Mouse (Mus musculus) CH12.LX (cell line): Measurements from ENCODE around the gene Caln1. TPM values are rescaled to one million over a fixed set of nuclear protein-coding genes. Genes with fewer than 3 reads are reported as not detected.

Source experiments
- DNase-seq: peaks from one replicate; pipeline ENCODE4 v3.0.0-alpha.2; 2013; ENCODE audit errors: extremely low read depth
- H3K27ac ChIP-seq: 2 replicates; pipeline ENCODE4 v1.5.1; 2012; ENCODE audit warnings: low read depth, mild to moderate bottlenecking, control low read depth, moderate library complexity; ENCODE audit not compliant: insufficient read depth
- H3K27me3 ChIP-seq: replicated peaks from 2 replicates; pipeline ENCODE3; 2012; ENCODE audit warnings: inconsistent platforms
- H3K36me3 ChIP-seq, 2 experiments: replicated peaks in 1 of 2; 2 replicates each; pipeline versions ENCODE3 to v1.6.1; 2012; ENCODE audit warnings: inconsistent platforms in 1 of 2, low read length in 1 of 2, mild to moderate bottlenecking in 1 of 2, mixed read lengths in 1 of 2, moderate library complexity in 1 of 2; ENCODE audit not compliant: control insufficient read depth in 1 of 2, insufficient read depth in 1 of 2
- H3K4me1 ChIP-seq, 2 experiments: 2 replicates each; pipeline ENCODE4 v1.6.1; 2012; ENCODE audit warnings: inconsistent platforms in 1 of 2, moderate library complexity in 1 of 2; ENCODE audit not compliant: insufficient read depth in 2 of 2, control insufficient read depth in 1 of 2
- H3K4me2 ChIP-seq: 2 replicates; pipeline ENCODE4 v1.6.1; 2012; ENCODE audit warnings: low read depth, mild to moderate bottlenecking, control low read depth; ENCODE audit not compliant: poor library complexity, insufficient read depth, severe bottlenecking
- H3K4me3 ChIP-seq, 3 experiments: fragments of 150-350 bp in 1 of 3; sonication (generic) in 1 of 3; replicated peaks in 1 of 3; 2 replicates each; pipeline versions ENCODE3 to v1.5.1; 2011 to 2012; ENCODE audit warnings: low read depth in 2 of 3, low read length in 2 of 3, mild to moderate bottlenecking in 2 of 3, moderate library complexity in 2 of 3, control low read depth in 1 of 3, improper control_type of control experiment in 1 of 3, inconsistent platforms in 1 of 3, mixed read lengths in 1 of 3; ENCODE audit not compliant: poor library complexity in 1 of 3
- H3K79me2 ChIP-seq: replicated peaks from 2 replicates; pipeline ENCODE4 v1.6.1; 2012; ENCODE audit warnings: mild to moderate bottlenecking, moderate library complexity; ENCODE audit not compliant: control insufficient read depth, poor library complexity, insufficient read depth, severe bottlenecking; ENCODE audit errors: extremely low read depth
- H3K9ac ChIP-seq: 2 replicates; pipeline ENCODE4 v1.6.1; 2012; ENCODE audit warnings: low read depth, mild to moderate bottlenecking, control low read depth, moderate library complexity; ENCODE audit not compliant: insufficient read depth
- H3K9me3 ChIP-seq: replicated peaks from 2 replicates; pipeline ENCODE3; 2012; ENCODE audit warnings: low read length, inconsistent platforms, mixed read lengths
- CTCF ChIP-seq, 2 experiments: IDR thresholded peaks in 1 of 2; conservative IDR thresholded peaks in 1 of 2; 2 replicates each; pipeline ENCODE4 v1.5.1; 2011 to 2012; ENCODE audit warnings: low read depth in 2 of 2, low read length in 2 of 2, improper control_type of control experiment in 1 of 2, inconsistent platforms in 1 of 2, mild to moderate bottlenecking in 1 of 2, moderate library complexity in 1 of 2
- E2F4 ChIP-seq: IDR thresholded peaks from 2 replicates; pipeline ENCODE4 v1.6.1; 2011; ENCODE audit warnings: low read depth, low read length, improper control_type of control experiment; ENCODE audit not compliant: insufficient replicate concordance
- ELF1 ChIP-seq: IDR thresholded peaks from 2 replicates; pipeline ENCODE4 v1.6.1; 2014; ENCODE audit warnings: low read depth, mild to moderate bottlenecking, inconsistent platforms, low read length, improper control_type of control experiment
- EP300 ChIP-seq: IDR thresholded peaks from 2 replicates; pipeline ENCODE4 v1.6.1; 2011; ENCODE audit warnings: low read length, improper control_type of control experiment
- ETS1 ChIP-seq: conservative IDR thresholded peaks from 2 replicates; pipeline ENCODE4 v1.6.1; 2012; ENCODE audit warnings: low read depth, mild to moderate bottlenecking, inconsistent platforms, low read length, improper control_type of control experiment, moderate library complexity
- GABPA ChIP-seq: IDR thresholded peaks from 2 replicates; pipeline ENCODE4 v1.6.1; 2012; ENCODE audit warnings: low read depth, low read length, improper control_type of control experiment, inconsistent platforms; ENCODE audit not compliant: insufficient replicate concordance
- HCFC1 ChIP-seq: IDR thresholded peaks from 2 replicates; pipeline ENCODE4 v1.6.1; 2012; ENCODE audit warnings: low read depth, mild to moderate bottlenecking, inconsistent platforms, low read length, improper control_type of control experiment
- JUN ChIP-seq: IDR thresholded peaks from 2 replicates; pipeline ENCODE4 v1.6.1; 2011; ENCODE audit warnings: low read depth, mild to moderate bottlenecking, low read length, improper control_type of control experiment, moderate library complexity; ENCODE audit not compliant: insufficient read depth
- KAT2A ChIP-seq: IDR thresholded peaks from 2 replicates; pipeline ENCODE4 v1.6.1; 2012; ENCODE audit warnings: low read length, improper control_type of control experiment, inconsistent platforms; ENCODE audit not compliant: insufficient replicate concordance
- MAFK ChIP-seq: IDR thresholded peaks from 2 replicates; pipeline ENCODE4 v1.6.1; 2011; ENCODE audit warnings: low read length, improper control_type of control experiment; ENCODE audit not compliant: insufficient replicate concordance
- MAX ChIP-seq: IDR thresholded peaks from 2 replicates; pipeline ENCODE4 v1.6.1; 2011; ENCODE audit warnings: low read length, improper control_type of control experiment
- MEF2A ChIP-seq: IDR thresholded peaks from 2 replicates; pipeline ENCODE4 v1.6.1; 2014; ENCODE audit warnings: low read depth, mild to moderate bottlenecking, inconsistent platforms, low read length, improper control_type of control experiment, borderline replicate concordance
- MYC ChIP-seq: IDR thresholded peaks from 2 replicates; pipeline ENCODE4 v1.6.1; 2011; ENCODE audit warnings: low read depth, mild to moderate bottlenecking, improper control_type of control experiment, low read length
- NELFE ChIP-seq: IDR thresholded peaks from 2 replicates; pipeline ENCODE4 v1.6.1; 2011; ENCODE audit warnings: low read depth, low read length, improper control_type of control experiment
- NRF1 ChIP-seq: IDR thresholded peaks from 2 replicates; pipeline ENCODE4 v1.6.1; 2014; ENCODE audit warnings: low read depth, mild to moderate bottlenecking, inconsistent platforms, low read length, improper control_type of control experiment, moderate library complexity
- PAX5 ChIP-seq: IDR thresholded peaks from 2 replicates; pipeline ENCODE4 v1.6.1; 2012; ENCODE audit warnings: low read length, inconsistent platforms, mixed read lengths
- POLR2A ChIP-seq: IDR thresholded peaks from 2 replicates; pipeline ENCODE4 v1.6.1; 2011; ENCODE audit warnings: low read depth, mild to moderate bottlenecking, improper control_type of control experiment, low read length
- RAD21 ChIP-seq: IDR thresholded peaks from 2 replicates; pipeline ENCODE4 v1.6.1; 2011; ENCODE audit warnings: low read depth, mild to moderate bottlenecking, low read length, improper control_type of control experiment, moderate library complexity
- SMC3 ChIP-seq: IDR thresholded peaks from 2 replicates; pipeline ENCODE4 v1.6.1; 2011; ENCODE audit warnings: low read depth, low read length, improper control_type of control experiment
- TBP ChIP-seq: conservative IDR thresholded peaks from 2 replicates; pipeline ENCODE4 v1.6.1; 2011; ENCODE audit warnings: low read depth, low read length, improper control_type of control experiment
- UBTF ChIP-seq: IDR thresholded peaks from 2 replicates; pipeline ENCODE4 v1.6.1; 2012; ENCODE audit warnings: low read depth, mild to moderate bottlenecking, inconsistent platforms, low read length, improper control_type of control experiment, moderate library complexity
- USF1 ChIP-seq: IDR thresholded peaks from 2 replicates; pipeline ENCODE4 v1.6.1; 2014; ENCODE audit warnings: low read depth, mild to moderate bottlenecking, inconsistent platforms, low read length, improper control_type of control experiment
- ZKSCAN1 ChIP-seq: IDR thresholded peaks from 2 replicates; pipeline ENCODE4 v1.6.1; 2012; ENCODE audit warnings: low read depth, inconsistent platforms, low read length, improper control_type of control experiment, borderline replicate concordance
- ZMIZ1 ChIP-seq: IDR thresholded peaks from 2 replicates; pipeline ENCODE4 v1.6.1; 2012; ENCODE audit warnings: low read depth, mild to moderate bottlenecking, inconsistent platforms, low read length, improper control_type of control experiment
- ZNF384 ChIP-seq: IDR thresholded peaks from 2 replicates; pipeline ENCODE4 v1.6.1; 2012; ENCODE audit warnings: low read depth, low read length, improper control_type of control experiment, inconsistent platforms
- dilution Hi-C: fragments of 300-500 bp; cut with MboI; formaldehyde crosslinking; loops from 2 replicates; pipeline ENCODE4 v1.14.3; 2020; ENCODE audit warnings: low sequenced_read_pairs; ENCODE audit not compliant: extremely low pct_unique_long_range_greater_than_20kb, extremely low pct_ligation_motif_present
- in situ Hi-C: fragments of 300-500 bp; cut with MboI; formaldehyde crosslinking; loops from 3 replicates; pipeline ENCODE4 v1.14.3; 2019; ENCODE audit warnings: low sequenced_read_pairs, low pct_ligation_motif_present, low pct_unique_long_range_greater_than_20kb, mixed read lengths
- polyA plus RNA-seq: library from polyadenylated mRNA; unstranded; fragments of >175 nt; gene quantifications from 2 replicates; pipeline ENCODE4 v1.2.1, GENCODE M21; 2012; ENCODE audit warnings: low read depth; ENCODE audit not compliant: insufficient read length
- total RNA-seq, 2 experiments: library from RNA; depleted of rRNA; stranded (reverse); fragments of 300-350 nt in 1 of 2; fragments of >200 nt in 1 of 2; gene quantifications; 2 replicates each; pipeline ENCODE4 v1.2.3; 2012 to 2014

Gene Caln1
- total and polyA plus RNA-seq, 3 experiments = under 0.01 TPM; not detected in 2

- H3K4me3 ChIP-seq = no peak overlapping the region
- no peak overlapping the region for H3K9ac ChIP-seq
- dilution Hi-C loops = no loop called here
- H3K79me2 ChIP-seq = no peaks in the 10 kb centered on the region
- H3K4me2 ChIP-seq = no peak overlapping the region
- no peak for DNase-seq
- peaks cover 56% of the 10 kb centered on the region for H3K9me3 ChIP-seq
- no peak overlapping the region for H3K27ac ChIP-seq
- peaks cover 11 to 14% of the 10 kb centered on the region in 2 experiments for H3K4me1 ChIP-seq
- in situ Hi-C loops = loop anchor here (5.0 to 25.0 kb wide), 7 partner anchors 85 to 588 kb away; no protein-coding TSS in a partner anchor
- no peaks in the 10 kb centered on the region for H3K27me3 ChIP-seq
- no peaks in the 10 kb centered on the region for H3K36me3 ChIP-seq
- no peak for TF ChIP-seq KAT2A
- no peak for TF ChIP-seq MAX
- TF ChIP-seq JUN = no peak
- TF ChIP-seq RAD21 = no peak
- no peak for TF ChIP-seq ELF1
- TF ChIP-seq ZMIZ1 = no peak
- no peak for TF ChIP-seq ETS1
- no peak for TF ChIP-seq UBTF
- no peak for TF ChIP-seq NELFE
- TF ChIP-seq TBP = no peak
- no peak for TF ChIP-seq MEF2A
These were observed 480.4 kb downstream of the Caln1 start for GRCm38 (mm10) chr5:130849610-130850009.

GRCm38 (mm10) chr5:130852182-130852581 is 482.9 kb downstream of the Caln1 start:
- H3K27me3 ChIP-seq = no peaks in the 10 kb centered on the region
- dilution Hi-C loops (no loop called here), in situ Hi-C loops (loop anchor here (5.0 to 25.0 kb wide), 7 partner anchors 87 to 585 kb away; no protein-coding TSS in a partner anchor)
- H3K9ac ChIP-seq = peak overlapping the region; percentile 25; the same call in 1 of the 2 replicates
- H3K36me3 ChIP-seq = no peaks in the 10 kb centered on the region
- H3K4me1 ChIP-seq = peaks cover 11 to 14% of the 10 kb centered on the region in 2 experiments
- H3K9me3 ChIP-seq = peaks cover 55% of the 10 kb centered on the region
- no peaks in the 10 kb centered on the region for H3K79me2 ChIP-seq
- TF ChIP-seq POLR2A = peak; percentile 50
- no peak for TF ChIP-seq PAX5
- DNase-seq = no peak
- H3K4me2 ChIP-seq = peak overlapping the region; percentile 87
- no peak overlapping the region for H3K4me3 ChIP-seq
- 0 out of 2 replicates have a peak overlapping the region, but pooled peaks have one; percentile 16 for H3K27ac ChIP-seq

- Histone ChIP-seq H3K9ac (no peak overlapping the region), H3K4me2 (peak overlapping the region; percentile 4; the same call in 1 of the 2 replicates), H3K4me1 (peaks cover 10 to 11% of the 10 kb centered on the region in 2 experiments), H3K27me3 (no peaks in the 10 kb centered on the region), H3K9me3 (peaks cover 51% of the 10 kb centered on the region), H3K79me2 (no peaks in the 10 kb centered on the region), H3K36me3 (no peaks in the 10 kb centered on the region), H3K4me3 (no peak overlapping the region), H3K27ac (no peak overlapping the region)
- DNase-seq = peak; percentile 50
- in situ Hi-C loops = loop anchor here (5.0 to 25.0 kb wide), 7 partner anchors 89 to 586 kb away; no protein-coding TSS in a partner anchor
- dilution Hi-C loops = no loop called here
- TF ChIP-seq EP300 = no peak
- peak; percentile 85; the same call in 1 of the 2 replicates for TF ChIP-seq NELFE
- TF ChIP-seq JUN = no peak
- peak; percentile 32 to 100 for TF ChIP-seq CTCF (conservative IDR thresholded peaks at IDR 0.05 in 1 of 2, IDR thresholded peaks at IDR 0.05 in 1 of 2; ENCODE audit: low read depth in 2 of 2, low read length in 2 of 2)
- TF ChIP-seq KAT2A = no peak
- no peak for TF ChIP-seq GABPA
- no peak for TF ChIP-seq ETS1
- TF ChIP-seq MYC = no peak
- TF ChIP-seq HCFC1 = no peak
- TF ChIP-seq USF1 = no peak
- TF ChIP-seq TBP = no peak
- TF ChIP-seq MAFK = no peak
- TF ChIP-seq SMC3 = peak; percentile 97
- TF ChIP-seq ZNF384 = peak; percentile 28; the same call in 1 of the 2 replicates
- no peak for TF ChIP-seq NRF1
- no peak for TF ChIP-seq MEF2A
- TF ChIP-seq E2F4 = no peak
- TF ChIP-seq ZKSCAN1 = no peak
These were observed 484.1 kb downstream of the Caln1 start for GRCm38 (mm10) chr5:130853371-130853770.
